Mouse (Mus musculus) liver, embryonic 11.5 days (tissue): Measurements from ENCODE around the gene Ostf1. TPM values are rescaled to one million over a fixed set of nuclear protein-coding genes. Genes with fewer than 3 reads are reported as not detected.

Source experiments
- ATAC-seq: fragments of 200-750 bp; cut with Nextera tagmentation; replicated peaks from 2 replicates; pipeline ENCODE4 v1.8.0; 2017; ENCODE audit warnings: moderate number of reproducible peaks, mild to moderate bottlenecking, moderate TSS enrichment, moderate library complexity; ENCODE audit not compliant: low FRiP score
- DNase-seq: peaks from one replicate; pipeline ENCODE4 v3.0.0-alpha.2; 2017; ENCODE audit warnings: low spot score
- H3K27ac ChIP-seq: fragments of 300-500 bp; sonication (generic); 2 replicates; pipeline ENCODE4 v1.5.1; 2014; ENCODE audit warnings: mild to moderate bottlenecking, low read depth, low read length, control low read depth
- H3K27me3 ChIP-seq: fragments of 300-500 bp; sonication (generic); replicated peaks from 2 replicates; pipeline ENCODE4 v1.6.1; 2014; ENCODE audit warnings: low read length, mixed read lengths; ENCODE audit not compliant: control insufficient read depth, insufficient read depth
- H3K36me3 ChIP-seq: fragments of 300-500 bp; sonication (generic); 2 replicates; pipeline ENCODE4 v1.6.1; 2014; ENCODE audit warnings: mild to moderate bottlenecking, low read length, moderate library complexity, mixed read lengths; ENCODE audit not compliant: control insufficient read depth, insufficient read depth
- H3K4me1 ChIP-seq: fragments of 300-500 bp; sonication (generic); replicated peaks from 2 replicates; pipeline ENCODE4 v1.6.1; 2014; ENCODE audit warnings: low read length, mixed read lengths; ENCODE audit not compliant: control insufficient read depth, insufficient read depth
- H3K4me2 ChIP-seq: fragments of 300-500 bp; sonication (generic); 2 replicates; pipeline ENCODE4 v1.6.1; 2014; ENCODE audit warnings: mild to moderate bottlenecking, control low read depth, moderate library complexity
- H3K4me3 ChIP-seq: fragments of 300-500 bp; sonication (generic); 2 replicates; pipeline ENCODE4 v1.5.1; 2014; ENCODE audit warnings: low read depth, low read length, control low read depth
- H3K9ac ChIP-seq: fragments of 300-500 bp; sonication (generic); 2 replicates; pipeline ENCODE4 v1.6.1; 2014; ENCODE audit warnings: low read depth, low read length, control low read depth
- H3K9me3 ChIP-seq: fragments of 300-500 bp; sonication (generic); 2 replicates; pipeline ENCODE4 v1.6.1; 2016; ENCODE audit warnings: low read length, inconsistent platforms, mixed read lengths; ENCODE audit not compliant: control insufficient read depth
- WGBS: fragments of 180-500 bp; shearing (Covaris S2); extraction: QIAGEN DNeasy Blood & Tissue Kit; methylation state at CpG from one replicate; pipeline ENCODE4 v1.1.7; 2014; 5-methylcytosine and 5-hydroxymethylcytosine counted together
- polyA plus RNA-seq: library from polyadenylated mRNA; unstranded; fragments of >200 nt; fragmentation: Nextera tagmentation; extraction: Ambion mirVana; gene quantifications from 2 replicates; pipeline ENCODE4 v1.2.1, GENCODE M21; 2014

Ostf1 gene
- polyA plus RNA-seq, 1 experiment from 2014 or later, result 86.8 TPM

DNA sequence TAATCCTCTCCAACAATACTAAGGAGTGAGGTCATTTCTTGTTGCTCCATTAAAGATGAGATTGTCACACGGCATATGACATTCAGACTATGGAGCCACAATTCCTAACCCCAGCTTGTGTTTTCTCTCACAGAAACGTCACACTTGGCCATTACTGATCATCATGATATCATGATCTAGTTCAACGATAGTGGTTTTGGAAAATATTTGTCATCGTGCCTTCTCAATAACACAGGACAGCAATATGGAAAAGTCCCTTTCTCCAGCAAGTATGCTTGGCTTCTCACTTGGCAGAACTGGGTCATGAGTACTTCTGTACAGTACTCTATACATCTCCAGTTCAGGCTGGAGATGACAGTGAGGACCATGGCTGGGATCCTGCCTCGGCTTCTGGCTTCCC, 32.0 kb downstream of the Ostf1 start:
- Histone ChIP-seq H3K9me3 (no peaks in the 10 kb centered on the region), H3K4me3 (no peak overlapping the region), H3K4me1 (no peaks in the 10 kb centered on the region), H3K36me3 (0 out of 2 replicates have a peak, but pooled peaks cover 4% of the 10 kb centered on the region), H3K9ac (no peak overlapping the region), H3K4me2 (no peak overlapping the region), H3K27me3 (no peaks in the 10 kb centered on the region), H3K27ac (no peak overlapping the region)
- 84% methylated on average over 5 of the region's 5 CpGs for WGBS
- ATAC-seq (no peak), DNase-seq (no peak)

DNA sequence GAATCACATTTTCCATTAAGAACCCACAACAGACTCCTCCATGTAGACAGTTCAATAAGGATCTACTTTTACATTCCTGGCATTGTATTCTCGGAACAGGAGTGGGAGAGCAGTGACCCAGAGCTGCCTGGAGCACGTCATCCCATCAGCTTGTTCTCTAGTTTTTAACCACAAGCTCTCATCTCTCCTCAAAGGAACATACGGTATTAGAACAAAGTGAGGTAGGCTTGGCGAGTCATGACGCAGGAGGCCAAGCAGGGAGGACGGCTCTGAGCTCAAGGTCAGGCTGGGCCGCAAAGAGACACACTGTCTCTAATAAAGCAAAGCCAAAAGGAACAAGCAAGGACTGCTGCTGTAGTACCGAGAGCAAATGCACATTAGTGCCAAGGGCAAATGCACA, 32.6 kb downstream of the Ostf1 start:
- WGBS, result 80% methylated on average over 8 of the region's 8 CpGs
- H3K27ac ChIP-seq, result no peak overlapping the region
- no peak overlapping the region for H3K4me2 ChIP-seq

DNA sequence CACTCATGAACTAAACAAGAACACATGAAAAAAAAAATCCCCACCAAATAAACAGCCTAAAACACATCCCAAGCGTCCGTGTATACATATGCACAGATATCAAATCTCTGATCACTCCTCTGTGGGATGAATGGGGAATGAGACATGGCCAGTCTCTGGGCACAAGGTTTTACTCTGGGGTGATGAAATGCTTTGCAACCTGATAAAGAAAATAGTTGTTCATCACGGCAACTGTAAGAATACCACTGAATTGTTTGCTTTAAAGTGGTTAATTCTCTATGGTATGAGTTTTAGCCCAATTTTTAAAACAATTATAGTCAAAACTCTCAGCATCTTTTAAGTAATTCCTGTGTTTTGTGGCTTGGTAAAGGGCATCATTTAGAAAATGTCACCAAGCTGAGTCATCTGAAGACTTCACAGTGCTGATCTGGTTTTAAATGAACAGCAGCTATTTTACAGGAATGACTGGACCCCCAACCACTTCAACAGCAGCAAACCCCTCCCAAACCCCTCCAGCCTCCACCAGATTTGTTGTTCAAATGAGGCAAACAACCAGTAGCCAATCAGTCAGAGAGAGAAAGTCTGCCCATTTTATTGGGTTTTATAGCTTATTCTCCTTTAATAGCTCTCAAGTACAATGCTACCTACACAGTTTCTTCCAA, 33.2 kb downstream of the Ostf1 start:
- H3K4me2 ChIP-seq, result no peak overlapping the region
- ATAC-seq (no peak), DNase-seq (no peak)
- no peak overlapping the region for H3K4me3 ChIP-seq
- H3K9ac ChIP-seq, result no peak overlapping the region
- WGBS, result 84% methylated on average over 3 of the region's 3 CpGs
- H3K9me3 ChIP-seq, result no peaks in the 10 kb centered on the region
- no peaks in the 10 kb centered on the region for H3K27me3 ChIP-seq
- 0 out of 2 replicates have a peak, but pooled peaks cover 4% of the 10 kb centered on the region for H3K36me3 ChIP-seq
- H3K4me1 ChIP-seq, result no peaks in the 10 kb centered on the region
- H3K27ac ChIP-seq, result no peak overlapping the region

More for the DNA sequence above, 32.6 kb downstream of the Ostf1 start:
- Histone ChIP-seq H3K9me3 (no peaks in the 10 kb centered on the region), H3K27me3 (no peaks in the 10 kb centered on the region), H3K9ac (no peak overlapping the region), H3K4me1 (no peaks in the 10 kb centered on the region), H3K4me3 (no peak overlapping the region), H3K36me3 (0 out of 2 replicates have a peak, but pooled peaks cover 4% of the 10 kb centered on the region)
- ATAC-seq, result no peak
- DNase-seq, result no peak

DNA sequence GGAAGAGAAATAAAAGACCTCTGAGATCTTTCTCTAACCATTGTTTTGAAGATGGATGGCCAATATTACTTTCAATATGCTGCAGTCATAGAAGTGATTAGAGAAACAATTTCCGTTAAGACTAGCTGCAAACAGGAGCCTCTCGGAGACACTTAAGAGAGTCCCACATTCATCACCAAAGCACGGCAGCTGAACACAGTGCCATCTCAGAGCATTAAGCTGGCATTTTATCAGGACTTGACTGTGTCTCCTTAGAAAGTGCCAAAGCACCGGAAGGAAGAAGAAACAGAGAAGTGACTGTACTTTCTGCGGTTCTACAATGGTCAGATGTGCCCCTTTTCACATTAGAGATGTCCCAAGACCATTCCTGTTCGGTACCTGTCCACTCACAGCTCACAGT, 33.9 kb downstream of the Ostf1 start:
- no peaks in the 10 kb centered on the region for H3K27me3 ChIP-seq
- no peak overlapping the region for H3K4me2 ChIP-seq
- H3K4me1 ChIP-seq, result no peaks in the 10 kb centered on the region; the same call in 1 of the 2 replicates
- ATAC-seq (no peak), DNase-seq (no peak)
- no peaks in the 10 kb centered on the region for H3K9me3 ChIP-seq
- no peak overlapping the region for H3K9ac ChIP-seq
- H3K4me3 ChIP-seq, result no peak overlapping the region
- 72% methylated on average over 6 of the region's 6 CpGs for WGBS
- 0 out of 2 replicates have a peak, but pooled peaks cover 4% of the 10 kb centered on the region for H3K36me3 ChIP-seq
- H3K27ac ChIP-seq, result no peak overlapping the region

DNA sequence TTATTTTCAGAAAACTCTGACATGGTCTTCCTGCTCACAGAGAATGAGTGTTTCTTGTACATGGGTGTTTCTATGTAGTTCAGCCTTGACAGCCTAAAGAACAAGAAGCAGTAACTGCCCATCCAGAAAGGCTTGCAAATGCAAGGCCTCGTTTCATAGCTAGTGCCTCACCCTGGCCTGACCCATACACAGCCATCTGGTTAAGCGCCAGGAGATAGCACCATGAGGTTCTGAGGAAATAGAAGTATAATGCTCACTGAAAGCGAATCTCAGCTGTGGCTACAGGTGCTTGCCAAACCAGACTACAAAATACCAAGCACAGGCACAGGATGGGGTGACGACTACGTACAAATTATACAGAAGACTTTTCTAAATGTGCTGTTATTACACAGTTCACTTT, 34.7 kb downstream of the Ostf1 start:
- DNase-seq (no peak), ATAC-seq (no peak)
- H3K36me3 ChIP-seq, result no peaks in the 10 kb centered on the region
- H3K27me3 ChIP-seq, result no peaks in the 10 kb centered on the region
- no peak overlapping the region for H3K4me2 ChIP-seq
- H3K9me3 ChIP-seq, result no peaks in the 10 kb centered on the region
- WGBS, result 78% methylated on average over 5 of the region's 5 CpGs
- H3K27ac ChIP-seq, result no peak overlapping the region
- no peaks in the 10 kb centered on the region; the same call in 1 of the 2 replicates for H3K4me1 ChIP-seq
- no peak overlapping the region for H3K4me3 ChIP-seq
- H3K9ac ChIP-seq, result no peak overlapping the region

DNA sequence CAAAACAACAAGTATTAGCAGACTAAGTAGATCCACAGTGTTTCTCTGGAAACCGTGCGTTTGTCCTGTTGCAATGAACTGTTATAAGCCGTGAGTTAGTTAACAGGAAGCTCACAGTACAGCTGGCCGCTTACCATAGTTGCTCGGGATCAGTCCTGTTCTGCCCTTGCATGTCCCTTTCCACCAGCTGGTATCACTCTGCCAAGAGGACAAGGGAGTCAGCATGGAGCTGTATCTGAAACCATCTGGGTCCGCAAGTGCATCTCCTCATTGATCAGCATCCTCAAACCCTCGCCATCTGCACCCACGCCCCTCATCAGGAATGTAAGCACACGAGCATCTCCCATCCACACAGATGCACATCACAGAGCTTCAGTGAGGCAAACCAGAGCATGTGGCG, 37.9 kb downstream of the Ostf1 start:
- 86% methylated on average over 10 of the region's 10 CpGs for WGBS
- ATAC-seq (no peak), DNase-seq (no peak)
- Histone ChIP-seq H3K4me1 (no peaks in the 10 kb centered on the region; the same call in 1 of the 2 replicates), H3K9ac (no peak overlapping the region), H3K4me3 (no peak overlapping the region), H3K36me3 (peaks cover 3% of the 10 kb centered on the region; the same call in 1 of the 2 replicates), H3K4me2 (no peak overlapping the region), H3K9me3 (no peaks in the 10 kb centered on the region), H3K27me3 (no peaks in the 10 kb centered on the region), H3K27ac (no peak overlapping the region)

DNA sequence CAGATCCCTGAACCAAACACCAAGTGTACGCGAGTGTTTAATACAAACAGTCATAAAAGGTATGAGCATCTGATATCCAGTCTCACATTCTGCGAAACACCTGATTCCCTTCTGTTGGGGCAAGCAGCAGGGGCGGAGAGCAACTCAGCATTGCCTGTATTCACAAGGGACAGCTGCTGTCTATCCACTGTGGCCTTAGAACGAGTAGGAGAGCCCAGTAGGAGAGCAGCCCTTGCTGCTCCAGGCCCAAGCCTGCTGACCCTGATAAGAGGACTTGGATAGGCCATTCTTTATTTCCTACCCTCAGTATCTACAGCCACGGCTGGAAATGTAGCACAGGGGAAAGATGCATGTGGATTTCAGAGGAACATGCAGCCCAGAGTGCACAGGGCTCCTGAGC, 38.7 kb downstream of the Ostf1 start:
- H3K27me3 ChIP-seq, result no peaks in the 10 kb centered on the region
- H3K27ac ChIP-seq, result no peak overlapping the region
- no peaks in the 10 kb centered on the region; the same call in 1 of the 2 replicates for H3K4me1 ChIP-seq
- 79% methylated on average over 6 of the region's 6 CpGs for WGBS
- H3K4me2 ChIP-seq, result no peak overlapping the region
- H3K9ac ChIP-seq, result no peak overlapping the region
- ATAC-seq (no peak), DNase-seq (no peak)
- no peak overlapping the region for H3K4me3 ChIP-seq
- H3K9me3 ChIP-seq, result no peaks in the 10 kb centered on the region
- H3K36me3 ChIP-seq, result peaks cover 3% of the 10 kb centered on the region; the same call in 1 of the 2 replicates

DNA sequence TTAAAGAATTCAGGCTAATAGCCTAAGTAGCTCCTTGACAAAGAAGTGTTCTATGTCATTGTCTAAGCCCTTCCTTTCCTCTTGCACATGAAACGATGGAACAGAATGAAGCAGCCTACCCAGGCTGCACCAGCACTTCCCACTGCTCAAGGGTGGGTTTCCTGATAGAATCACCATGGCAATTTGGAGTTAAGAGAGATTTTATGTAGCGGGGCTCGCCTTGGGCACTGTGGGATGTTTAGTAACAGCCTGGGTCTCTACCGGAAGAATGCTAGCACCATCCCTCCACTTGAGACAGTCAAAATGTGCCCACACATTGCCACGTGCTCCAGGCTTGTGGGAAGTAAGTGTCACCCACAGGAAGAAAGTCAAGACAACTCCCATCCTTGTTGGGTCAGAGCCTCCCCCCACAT, 40.7 kb downstream of the Ostf1 start:
- Histone ChIP-seq H3K36me3 (peaks cover 3% of the 10 kb centered on the region; the same call in 1 of the 2 replicates), H3K4me3 (no peak overlapping the region), H3K4me2 (no peak overlapping the region), H3K27ac (no peak overlapping the region), H3K4me1 (no peaks in the 10 kb centered on the region; the same call in 1 of the 2 replicates), H3K9me3 (no peaks in the 10 kb centered on the region), H3K27me3 (no peaks in the 10 kb centered on the region), H3K9ac (no peak overlapping the region)
- WGBS, result 60% methylated on average over 5 of the region's 5 CpGs
- ATAC-seq (no peak), DNase-seq (no peak)

DNA sequence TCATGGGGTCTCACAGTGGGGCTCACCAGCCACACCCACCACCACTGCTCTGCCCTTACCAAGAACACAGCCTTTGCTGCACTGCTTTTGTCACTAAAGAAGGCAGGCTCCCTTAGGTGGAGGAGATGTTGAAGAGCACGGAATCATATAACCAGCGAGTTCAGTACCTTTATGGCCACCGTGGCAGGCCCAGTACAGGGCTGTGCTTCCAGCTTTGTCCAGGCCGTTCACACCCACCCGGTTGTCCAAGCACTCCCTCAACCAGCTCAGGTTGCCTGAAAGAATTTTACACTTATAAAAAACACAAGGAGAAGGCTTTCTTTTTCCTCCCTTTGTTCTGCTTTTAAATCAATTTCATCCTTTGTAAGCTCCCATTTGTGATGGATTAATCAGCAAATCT, 41.4 kb downstream of the Ostf1 start:
- ATAC-seq, result no peak

More for the DNA sequence above, 41.4 kb downstream of the Ostf1 start:
- H3K27me3 ChIP-seq, result no peaks in the 10 kb centered on the region
- H3K9ac ChIP-seq, result no peak overlapping the region
- DNase-seq, result no peak
- H3K9me3 ChIP-seq, result no peaks in the 10 kb centered on the region
- H3K4me2 ChIP-seq, result no peak overlapping the region
- 85% methylated on average over 5 of the region's 5 CpGs for WGBS
- no peak overlapping the region for H3K4me3 ChIP-seq
- no peaks in the 10 kb centered on the region; the same call in 1 of the 2 replicates for H3K4me1 ChIP-seq
- no peak overlapping the region for H3K27ac ChIP-seq
- H3K36me3 ChIP-seq, result peaks cover 3% of the 10 kb centered on the region; the same call in 1 of the 2 replicates
